Mouse (Mus musculus): ENCODE results near the gene Grem2. TPM values are rescaled to one million over a fixed set of nuclear protein-coding genes. Genes with fewer than 3 reads are reported as not detected.
A peak's percentile ranks its signal among the peaks of the same experiment; 100 is the strongest.

Grem2 gene
- total RNA-seq (2014; rRNA removed) (23.3 and 27.0 TPM in 2 replicates), polyA plus RNA-seq (2015; fragmentation: Nextera tagmentation; extraction: Ambion mirVana) (4.6 and 5.1 TPM in 2 replicates)

- no peaks in the 10 kb centered on the region for H3K9me3 ChIP-seq (ENCODE audit: low read length)
- no peaks in the 10 kb centered on the region for H3K36me3 ChIP-seq (ENCODE audit: insufficient read depth, low read length)
- DNase-seq (ENCODE audit: low spot score) (peak; percentile 77), ATAC-seq (ENCODE audit: low FRiP score) (peak; percentile 95)
- peak within 1 kb of the TSS; percentile 70 for H3K9ac ChIP-seq (replicated peaks; ENCODE audit: low read length, poor library complexity, severe bottlenecking)
- H3K4me3 ChIP-seq (ENCODE audit: low read depth, low read length): peak within 1 kb of the TSS; percentile 51
- H3K4me2 ChIP-seq (ENCODE audit: low read depth, low read length, poor library complexity, severe bottlenecking): peak within 1 kb of the TSS; percentile 57
- no peaks in the 10 kb centered on the region for H3K4me1 ChIP-seq (ENCODE audit: insufficient read depth, low read length)
- WGBS: 3% methylated on average over 27 of the region's 30 CpGs
- 0 out of 2 replicates have a peak, but pooled peaks have one; percentile 9 for TF ChIP-seq CTCF (IDR thresholded peaks at IDR 0.05)
- peak within 1 kb of the TSS; percentile 67 for H3K27ac ChIP-seq (ENCODE audit: low read depth, low read length)
- H3K27me3 ChIP-seq (ENCODE audit: insufficient read depth, low read length): no peaks in the 10 kb centered on the region
Measured at GRCm38 (mm10) chr1:174921298-174921955, at the start of gene Grem2. Grem2 (minus strand) TSS chr1:174921819.

- ATAC-seq (ENCODE audit: low FRiP score) (no peak), DNase-seq (ENCODE audit: low spot score) (no peak)
- no peak overlapping the region for H3K9ac ChIP-seq (replicated peaks; ENCODE audit: low read length, poor library complexity, severe bottlenecking)
- H3K36me3 ChIP-seq (ENCODE audit: insufficient read depth, low read length): no peaks in the 10 kb centered on the region
- H3K4me3 ChIP-seq (ENCODE audit: low read depth, low read length): no peak overlapping the region
- no peaks in the 10 kb centered on the region for H3K4me1 ChIP-seq (ENCODE audit: insufficient read depth, low read length)
- no peaks in the 10 kb centered on the region for H3K27me3 ChIP-seq (ENCODE audit: insufficient read depth, low read length)
- H3K27ac ChIP-seq (ENCODE audit: low read depth, low read length): no peak overlapping the region
- WGBS: 94% methylated on average over 3 of the region's 3 CpGs
- no peaks in the 10 kb centered on the region for H3K9me3 ChIP-seq (ENCODE audit: low read length)
- TF ChIP-seq CTCF (IDR thresholded peaks at IDR 0.05): no peak
- H3K4me2 ChIP-seq (ENCODE audit: low read depth, low read length, poor library complexity, severe bottlenecking): no peak overlapping the region
Measured at GRCm38 (mm10) chr1:174959837-174960236, 38.2 kb upstream of the Grem2 start.

- no peak for TF ChIP-seq CTCF (IDR thresholded peaks at IDR 0.05)
- Histone ChIP-seq H3K27me3 (ENCODE audit: insufficient read depth, low read length) (no peaks in the 10 kb centered on the region), H3K4me3 (ENCODE audit: low read depth, low read length) (no peak overlapping the region), H3K4me2 (ENCODE audit: low read depth, low read length, poor library complexity, severe bottlenecking) (no peak overlapping the region), H3K27ac (ENCODE audit: low read depth, low read length) (no peak overlapping the region), H3K4me1 (ENCODE audit: insufficient read depth, low read length) (no peaks in the 10 kb centered on the region), H3K9me3 (ENCODE audit: low read length) (no peaks in the 10 kb centered on the region), H3K36me3 (ENCODE audit: insufficient read depth, low read length) (no peaks in the 10 kb centered on the region), H3K9ac (replicated peaks; ENCODE audit: low read length, poor library complexity, severe bottlenecking) (no peak overlapping the region)
- no peak for ATAC-seq (ENCODE audit: low FRiP score)
- no peak for DNase-seq (ENCODE audit: low spot score)
- 43% methylated on average over 3 of the region's 3 CpGs for WGBS
Measured at GRCm38 (mm10) chr1:174931003-174931619, 9.5 kb upstream of the Grem2 start.

GRCm38 (mm10) chr1:174929459-174930181 lies 8.0 kb upstream of the Grem2 start:
- H3K9me3 ChIP-seq (ENCODE audit: low read length): no peaks in the 10 kb centered on the region
- WGBS: 78% methylated on average over 7 of the region's 7 CpGs
- ATAC-seq (ENCODE audit: low FRiP score): no peak; the same call in 1 of the 2 replicates
- no peak for TF ChIP-seq CTCF (IDR thresholded peaks at IDR 0.05)
- H3K36me3 ChIP-seq (ENCODE audit: insufficient read depth, low read length): no peaks in the 10 kb centered on the region
- DNase-seq (ENCODE audit: low spot score): peak; percentile 9
- no peak overlapping the region for H3K27ac ChIP-seq (ENCODE audit: low read depth, low read length)
- H3K9ac ChIP-seq (replicated peaks; ENCODE audit: low read length, poor library complexity, severe bottlenecking): no peak overlapping the region
- no peaks in the 10 kb centered on the region for H3K4me1 ChIP-seq (ENCODE audit: insufficient read depth, low read length)
- H3K27me3 ChIP-seq (ENCODE audit: insufficient read depth, low read length): no peaks in the 10 kb centered on the region
- H3K4me2 ChIP-seq (ENCODE audit: low read depth, low read length, poor library complexity, severe bottlenecking): no peak overlapping the region
- no peak overlapping the region for H3K4me3 ChIP-seq (ENCODE audit: low read depth, low read length)

- H3K9ac ChIP-seq (replicated peaks; ENCODE audit: low read length, poor library complexity, severe bottlenecking): no peak overlapping the region
- 96% methylated on average over 4 of the region's 4 CpGs for WGBS
- no peak overlapping the region for H3K4me3 ChIP-seq (ENCODE audit: low read depth, low read length)
- no peaks in the 10 kb centered on the region for H3K36me3 ChIP-seq (ENCODE audit: insufficient read depth, low read length)
- no peaks in the 10 kb centered on the region for H3K9me3 ChIP-seq (ENCODE audit: low read length)
- peak; percentile 15; the same call in 1 of the 2 replicates for TF ChIP-seq CTCF (IDR thresholded peaks at IDR 0.05)
- DNase-seq (ENCODE audit: low spot score): no peak
- H3K4me1 ChIP-seq (ENCODE audit: insufficient read depth, low read length): no peaks in the 10 kb centered on the region
- no peak overlapping the region for H3K27ac ChIP-seq (ENCODE audit: low read depth, low read length)
- H3K4me2 ChIP-seq (ENCODE audit: low read depth, low read length, poor library complexity, severe bottlenecking): no peak overlapping the region
- H3K27me3 ChIP-seq (ENCODE audit: insufficient read depth, low read length): no peaks in the 10 kb centered on the region
- ATAC-seq (ENCODE audit: low FRiP score): no peak
Measured at GRCm38 (mm10) chr1:174918949-174919348, 2.7 kb downstream of the Grem2 start.

Data from midbrain, postnatal 0 days (tissue).